Mouse (Mus musculus): Measurements from ENCODE around the gene Agbl4. TPM values are rescaled to one million over a fixed set of nuclear protein-coding genes. Genes with fewer than 3 reads are reported as not detected.

Gene Agbl4
- total and polyA plus RNA-seq, 3 experiments = not detected

- Histone ChIP-seq H3K79me2 (ENCODE audit: control insufficient read depth, insufficient read depth, low read length, poor library complexity) (no peaks in the 10 kb centered on the region), H3K36me3 (ENCODE audit: control insufficient read depth in 1 of 2, insufficient read depth in 2 of 2, low read length in 2 of 2) (no peaks in the 10 kb centered on the region), H3K9ac (ENCODE audit: control insufficient read depth, low read depth, low read length, poor library complexity, severe bottlenecking) (no peak overlapping the region), H3K27me3 (ENCODE audit: control insufficient read depth in 1 of 2, insufficient read depth in 2 of 2, low read length in 2 of 2) (no peaks in the 10 kb centered on the region), H3K4me3 (ENCODE audit: control insufficient read depth in 1 of 2, insufficient read depth in 1 of 2, low read depth in 2 of 2, low read length in 2 of 2) (no peak overlapping the region), H3K9me3 (replicated peaks; ENCODE audit: insufficient read depth, low read length) (no peaks in the 10 kb centered on the region), H3K27ac (ENCODE audit: control insufficient read depth, low read depth, low read length) (no peak overlapping the region), H3K4me1 (ENCODE audit: control insufficient read depth in 1 of 2, insufficient read depth in 2 of 2, low read length in 2 of 2) (no peaks in the 10 kb centered on the region)
- TF ChIP-seq SMC3 (IDR thresholded peaks at IDR 0.05; ENCODE audit: low read depth, low read length) (no peak), USF2 (IDR thresholded peaks at IDR 0.05; ENCODE audit: borderline replicate concordance in 1 of 2, insufficient read depth in 1 of 2, low read depth in 1 of 2, low read length in 2 of 2) (no peak), KAT2A (conservative IDR thresholded peaks at IDR 0.05; ENCODE audit: low read depth, low read length) (no peak), EP300 (IDR thresholded peaks at IDR 0.05; ENCODE audit: low read depth in 1 of 2, low read length in 2 of 2) (no peak), UBTF (IDR thresholded peaks at IDR 0.05; ENCODE audit: borderline replicate concordance, insufficient read depth, low read depth, low read length) (no peak), GABPA (IDR thresholded peaks at IDR 0.05; ENCODE audit: low read depth, low read length) (no peak), RCOR1 (IDR thresholded peaks at IDR 0.05; ENCODE audit: low read depth, low read length) (no peak), MAX (IDR thresholded peaks at IDR 0.05; ENCODE audit: low read length) (no peak), GATA1 (IDR thresholded peaks at IDR 0.05; ENCODE audit: low read depth, low read length) (no peak), CHD1 (IDR thresholded peaks at IDR 0.05; ENCODE audit: low read depth, low read length) (no peak), POLR2AphosphoS2 (IDR thresholded peaks at IDR 0.05; ENCODE audit: low read length) (no peak), TAL1 (IDR thresholded peaks at IDR 0.05; ENCODE audit: low read length) (no peak), ZNF384 (IDR thresholded peaks at IDR 0.05; ENCODE audit: low read depth, low read length) (no peak), USF1 (IDR thresholded peaks at IDR 0.05; ENCODE audit: low read depth, low read length) (no peak), ETS1 (IDR thresholded peaks at IDR 0.05; ENCODE audit: low read depth, low read length) (no peak)
- no peak for DNase-seq (ENCODE audit: low read depth, low spot score)
These were observed 1074.3 kb downstream of the Agbl4 start for GRCm38 (mm10) chr4:111471726-111472125.

GRCm38 (mm10) chr4:111472511-111472910 lies 1075.0 kb downstream of the Agbl4 start:
- H3K27me3 ChIP-seq (ENCODE audit: control insufficient read depth in 1 of 2, insufficient read depth in 2 of 2, low read length in 2 of 2) = no peaks in the 10 kb centered on the region
- no peaks in the 10 kb centered on the region for H3K79me2 ChIP-seq (ENCODE audit: control insufficient read depth, insufficient read depth, low read length, poor library complexity)
- H3K9me3 ChIP-seq (replicated peaks; ENCODE audit: insufficient read depth, low read length) = no peaks in the 10 kb centered on the region
- no peak for DNase-seq (ENCODE audit: low read depth, low spot score)
- TF ChIP-seq POLR2AphosphoS5 (IDR thresholded peaks at IDR 0.05; ENCODE audit: borderline replicate concordance, low read depth, low read length) (no peak), NELFE (IDR thresholded peaks at IDR 0.05; ENCODE audit: low read depth, low read length) (no peak), POLR2AphosphoS2 (IDR thresholded peaks at IDR 0.05; ENCODE audit: low read length) (no peak), ELF1 (IDR thresholded peaks at IDR 0.05; ENCODE audit: low read depth, low read length) (no peak), TCF12 (IDR thresholded peaks at IDR 0.05; ENCODE audit: low read depth, low read length) (no peak), MYB (IDR thresholded peaks at IDR 0.05; ENCODE audit: low read depth, low read length) (no peak), MAFK (IDR thresholded peaks at IDR 0.05; ENCODE audit: borderline replicate concordance, low read depth, low read length) (no peak), CHD1 (IDR thresholded peaks at IDR 0.05; ENCODE audit: low read depth, low read length) (no peak), UBTF (IDR thresholded peaks at IDR 0.05; ENCODE audit: borderline replicate concordance, insufficient read depth, low read depth, low read length) (no peak), CTCF (IDR thresholded peaks at IDR 0.05 in 2 of 3, conservative IDR thresholded peaks at IDR 0.05 in 1 of 3; ENCODE audit: control insufficient read depth in 1 of 3, insufficient read depth in 1 of 3, low read depth in 2 of 3, low read length in 3 of 3, poor library complexity in 1 of 3, severe bottlenecking in 1 of 3) (no peak), GATA1 (IDR thresholded peaks at IDR 0.05; ENCODE audit: low read depth, low read length) (no peak), TAL1 (IDR thresholded peaks at IDR 0.05; ENCODE audit: low read length) (no peak), MYC (IDR thresholded peaks at IDR 0.05; ENCODE audit: low read depth, low read length) (no peak), MXI1 (IDR thresholded peaks at IDR 0.05; ENCODE audit: low read depth, low read length) (no peak)
- no peak overlapping the region for H3K4me3 ChIP-seq (ENCODE audit: control insufficient read depth in 1 of 2, insufficient read depth in 1 of 2, low read depth in 2 of 2, low read length in 2 of 2)
- no peak overlapping the region for H3K27ac ChIP-seq (ENCODE audit: control insufficient read depth, low read depth, low read length)
- no peaks in the 10 kb centered on the region for H3K4me1 ChIP-seq (ENCODE audit: control insufficient read depth in 1 of 2, insufficient read depth in 2 of 2, low read length in 2 of 2)
- H3K36me3 ChIP-seq (ENCODE audit: control insufficient read depth in 1 of 2, insufficient read depth in 2 of 2, low read length in 2 of 2) = no peaks in the 10 kb centered on the region
- H3K9ac ChIP-seq (ENCODE audit: control insufficient read depth, low read depth, low read length, poor library complexity, severe bottlenecking) = no peak overlapping the region
